Mouse (Mus musculus) liver, adult 2 months (tissue): ENCODE results near the gene Trim45.

Experiments
- CTCF ChIP-seq: fragments of 200-500 bp; IDR thresholded peaks from 2 replicates; pipeline ENCODE4 v1.5.1; 2011; ENCODE audit warnings: low read depth, low read length, control low read depth
- POLR2A ChIP-seq: fragments of 200-500 bp; IDR thresholded peaks from 2 replicates; pipeline ENCODE4 v1.6.1; 2011; ENCODE audit warnings: low read length, control low read depth; ENCODE audit not compliant: insufficient read depth; ENCODE audit errors: extremely low read depth

GRCm38 (mm10) chr3:100906128-100906527 lies 15.9 kb upstream of the Trim45 start:
- TF ChIP-seq CTCF (no peak), POLR2A (no peak)
